Mouse (Mus musculus) limb, embryonic 15.5 days (tissue): Measurements from ENCODE around the gene Pak6. TPM values are rescaled to one million over a fixed set of nuclear protein-coding genes. Genes with fewer than 3 reads are reported as not detected.

Source experiments
- ATAC-seq: fragments of 200-750 bp; cut with Nextera tagmentation; 2 replicates; pipeline ENCODE4 v1.8.0; 2017; ENCODE audit warnings: low read depth, moderate TSS enrichment; ENCODE audit not compliant: insufficient number of reproducible peaks, low FRiP score, low TSS enrichment
- H3K27ac ChIP-seq: fragments of 300-500 bp; sonication (generic); 2 replicates; pipeline ENCODE4 v1.5.1; 2015; ENCODE audit warnings: moderate library complexity, mild to moderate bottlenecking, inconsistent platforms
- H3K27me3 ChIP-seq: fragments of 300-500 bp; sonication (generic); 2 replicates; pipeline ENCODE4 v1.6.1; 2015; ENCODE audit warnings: inconsistent platforms
- H3K36me3 ChIP-seq: fragments of 300-500 bp; sonication (generic); 2 replicates; pipeline ENCODE4 v1.6.1; 2015; ENCODE audit warnings: inconsistent platforms
- H3K4me1 ChIP-seq: fragments of 300-500 bp; sonication (generic); 2 replicates; pipeline ENCODE4 v1.6.1; 2015; ENCODE audit warnings: inconsistent platforms
- H3K4me2 ChIP-seq: fragments of 300-500 bp; sonication (generic); 2 replicates; pipeline ENCODE4 v1.6.1; 2015; ENCODE audit warnings: mild to moderate bottlenecking, inconsistent platforms
- H3K4me3 ChIP-seq: fragments of 300-500 bp; sonication (generic); 2 replicates; pipeline ENCODE4 v1.5.1; 2015; ENCODE audit warnings: mild to moderate bottlenecking, inconsistent platforms
- H3K9ac ChIP-seq: fragments of 300-500 bp; sonication (generic); 2 replicates; pipeline ENCODE4 v1.6.1; 2015; ENCODE audit warnings: inconsistent platforms
- H3K9me3 ChIP-seq: fragments of 300-500 bp; sonication (generic); 2 replicates; pipeline ENCODE4 v1.6.1; 2016; ENCODE audit warnings: inconsistent platforms
- WGBS: fragments of 180-500 bp; shearing (Covaris S2); methylation state at CpG from one replicate; pipeline ENCODE4 v1.1.7; 2015; 5-methylcytosine and 5-hydroxymethylcytosine counted together
- polyA plus RNA-seq: library from polyadenylated mRNA; unstranded; fragments of >200 nt; fragmentation: Nextera tagmentation; extraction: Ambion mirVana; gene quantifications from 2 replicates; pipeline ENCODE4 v1.2.1, GENCODE M21; 2015

The Pak6 gene
- polyA plus RNA-seq, 1 experiment from 2014 or later, result 8.6 TPM

- Histone ChIP-seq H3K4me1 (no peaks in the 10 kb centered on the region), H3K36me3 (no peaks in the 10 kb centered on the region), H3K9ac (no peak overlapping the region), H3K27me3 (no peaks in the 10 kb centered on the region; the same call in 1 of the 2 replicates), H3K27ac (no peak overlapping the region), H3K4me2 (no peak overlapping the region), H3K4me3 (no peak overlapping the region), H3K9me3 (no peaks in the 10 kb centered on the region)
- no peak for ATAC-seq
- 83% methylated on average over 4 of the region's 4 CpGs for WGBS
Measured at GRCm38 (mm10) chr2:118685088-118685487, 22.0 kb downstream of the Pak6 start.

- Histone ChIP-seq H3K36me3 (no peaks in the 10 kb centered on the region), H3K4me1 (no peaks in the 10 kb centered on the region), H3K9me3 (no peaks in the 10 kb centered on the region), H3K27me3 (no peaks in the 10 kb centered on the region), H3K4me3 (no peak overlapping the region), H3K27ac (no peak overlapping the region), H3K4me2 (no peak overlapping the region), H3K9ac (no peak overlapping the region)
- 72% methylated on average over 8 of the region's 8 CpGs for WGBS
- ATAC-seq, result no peak
Measured at GRCm38 (mm10) chr2:118686693-118687092, 23.6 kb downstream of the Pak6 start.

GRCm38 (mm10) chr2:118687791-118688190, 24.7 kb downstream of the Pak6 start:
- H3K4me2 ChIP-seq, result no peak overlapping the region
- no peak overlapping the region for H3K9ac ChIP-seq
- 90% methylated on average over 3 of the region's 3 CpGs for WGBS
- no peaks in the 10 kb centered on the region for H3K4me1 ChIP-seq
- ATAC-seq, result no peak
- H3K27me3 ChIP-seq, result no peaks in the 10 kb centered on the region
- no peak overlapping the region for H3K27ac ChIP-seq
- H3K9me3 ChIP-seq, result no peaks in the 10 kb centered on the region
- no peaks in the 10 kb centered on the region for H3K36me3 ChIP-seq
- no peak overlapping the region for H3K4me3 ChIP-seq

- no peaks in the 10 kb centered on the region for H3K36me3 ChIP-seq
- no peak overlapping the region for H3K4me3 ChIP-seq
- peaks cover under 1% of the 10 kb centered on the region; the same call in 1 of the 2 replicates for H3K27me3 ChIP-seq
- ATAC-seq, result no peak
- H3K4me2 ChIP-seq, result no peak overlapping the region
- no peak overlapping the region for H3K9ac ChIP-seq
- H3K27ac ChIP-seq, result no peak overlapping the region
- H3K9me3 ChIP-seq, result no peaks in the 10 kb centered on the region
- 79% methylated on average over 10 of the region's 10 CpGs for WGBS
- no peaks in the 10 kb centered on the region for H3K4me1 ChIP-seq
Measured at GRCm38 (mm10) chr2:118689875-118690274, 26.8 kb downstream of the Pak6 start.

GRCm38 (mm10) chr2:118693370-118693966, 30.4 kb downstream of the Pak6 start:
- no peak overlapping the region for H3K27ac ChIP-seq
- no peak overlapping the region for H3K9ac ChIP-seq
- ATAC-seq, result no peak
- no peak overlapping the region for H3K4me2 ChIP-seq
- no peak overlapping the region for H3K4me3 ChIP-seq
- H3K4me1 ChIP-seq, result peaks cover 27% of the 10 kb centered on the region
- H3K27me3 ChIP-seq, result peaks cover 20% of the 10 kb centered on the region
- WGBS, result 75% methylated on average over 19 of the region's 19 CpGs
- no peaks in the 10 kb centered on the region for H3K9me3 ChIP-seq
- no peaks in the 10 kb centered on the region for H3K36me3 ChIP-seq

- ATAC-seq, result no peak
- Histone ChIP-seq H3K4me1 (peaks cover 33% of the 10 kb centered on the region), H3K27me3 (peaks cover 39% of the 10 kb centered on the region), H3K27ac (no peak overlapping the region), H3K4me3 (no peak overlapping the region), H3K4me2 (no peak overlapping the region), H3K9me3 (no peaks in the 10 kb centered on the region), H3K9ac (no peak overlapping the region), H3K36me3 (no peaks in the 10 kb centered on the region)
- 27% methylated on average over 11 of the region's 11 CpGs for WGBS
Measured at GRCm38 (mm10) chr2:118695677-118696232, 32.7 kb downstream of the Pak6 start.

GRCm38 (mm10) chr2:118696451-118697308, 33.6 kb downstream of the Pak6 start:
- Histone ChIP-seq H3K9ac (no peak overlapping the region), H3K27me3 (peaks cover 48% of the 10 kb centered on the region), H3K27ac (no peak overlapping the region), H3K4me2 (no peak overlapping the region), H3K36me3 (no peaks in the 10 kb centered on the region), H3K4me3 (no peak overlapping the region), H3K9me3 (no peaks in the 10 kb centered on the region), H3K4me1 (peaks cover 35% of the 10 kb centered on the region)
- no peak; the same call in 1 of the 2 replicates for ATAC-seq
- 46% methylated on average over 21 of the region's 21 CpGs for WGBS

- no peak for ATAC-seq
Measured at GRCm38 (mm10) chr2:118697311-118697877, 34.3 kb downstream of the Pak6 start.

GRCm38 (mm10) chr2:118697955-118698354, 34.9 kb downstream of the Pak6 start:
- no peak overlapping the region for H3K4me3 ChIP-seq
- no peak overlapping the region for H3K9ac ChIP-seq
- H3K9me3 ChIP-seq, result no peaks in the 10 kb centered on the region
- whole genome bisulfite sequencing, result 25% methylated on average over 7 of the region's 7 CpGs
- peaks cover 45% of the 10 kb centered on the region for H3K4me1 ChIP-seq
- H3K27me3 ChIP-seq, result peaks cover 61% of the 10 kb centered on the region
- ATAC-seq, result no peak
- no peak overlapping the region for H3K27ac ChIP-seq
- no peaks in the 10 kb centered on the region for H3K36me3 ChIP-seq
- no peak overlapping the region for H3K4me2 ChIP-seq

More at GRCm38 (mm10) chr2:118697311-118697877, 34.3 kb downstream of the Pak6 start:
- Histone ChIP-seq H3K36me3 (no peaks in the 10 kb centered on the region), H3K27ac (no peak overlapping the region), H3K9ac (no peak overlapping the region), H3K4me2 (no peak overlapping the region), H3K4me3 (no peak overlapping the region), H3K27me3 (peaks cover 55% of the 10 kb centered on the region), H3K9me3 (no peaks in the 10 kb centered on the region), H3K4me1 (peaks cover 39% of the 10 kb centered on the region)
- 40% methylated on average over 5 of the region's 5 CpGs for WGBS

GRCm38 (mm10) chr2:118700179-118701062, 37.3 kb downstream of the Pak6 start:
- Histone ChIP-seq H3K9ac (no peak overlapping the region), H3K36me3 (no peaks in the 10 kb centered on the region), H3K4me2 (peak overlapping the region; percentile 45), H3K9me3 (no peaks in the 10 kb centered on the region), H3K4me1 (peaks cover 60% of the 10 kb centered on the region), H3K27ac (no peak overlapping the region), H3K4me3 (peak overlapping the region; percentile 25), H3K27me3 (peaks cover 82% of the 10 kb centered on the region)
- 4% methylated on average over 32 of the region's 32 CpGs for WGBS
- no peak for ATAC-seq

- Histone ChIP-seq H3K9me3 (no peaks in the 10 kb centered on the region), H3K36me3 (no peaks in the 10 kb centered on the region), H3K27me3 (peaks cover 85% of the 10 kb centered on the region), H3K9ac (no peak overlapping the region), H3K27ac (no peak overlapping the region), H3K4me1 (peaks cover 53% of the 10 kb centered on the region), H3K4me3 (no peak overlapping the region), H3K4me2 (no peak overlapping the region)
- WGBS, result 19% methylated on average over 5 of the region's 5 CpGs
- ATAC-seq, result no peak
Measured at GRCm38 (mm10) chr2:118701161-118701560, 38.1 kb downstream of the Pak6 start.
